Mouse (Mus musculus) cerebellum, adult 11-12 months (tissue): ENCODE data around the gene Olfr1501.
"Not testable (repeated sequence)": the region's sequence is repeated elsewhere in the genome, so short reads cannot be mapped to it uniquely, and the experiment has no call there.

Source experiments
- DNase-seq: peaks from one replicate; pipeline ENCODE4 v3.0.0; 2022

The Olfr1501 gene

GRCm38 (mm10) chr19:13850592-13850991, at the start of gene Olfr1501:
TSS of gene Olfr1501 (minus strand) at chr19:13850692.
- DNase-seq: not testable (repeated sequence)

GRCm38 (mm10) chr19:13897828-13898227, 47.3 kb upstream of the Olfr1501 start, which contains the start of gene Olfr1504:
TSS of gene Olfr1504 (minus strand) at chr19:13897928.
- DNase-seq: no peak

DNA sequence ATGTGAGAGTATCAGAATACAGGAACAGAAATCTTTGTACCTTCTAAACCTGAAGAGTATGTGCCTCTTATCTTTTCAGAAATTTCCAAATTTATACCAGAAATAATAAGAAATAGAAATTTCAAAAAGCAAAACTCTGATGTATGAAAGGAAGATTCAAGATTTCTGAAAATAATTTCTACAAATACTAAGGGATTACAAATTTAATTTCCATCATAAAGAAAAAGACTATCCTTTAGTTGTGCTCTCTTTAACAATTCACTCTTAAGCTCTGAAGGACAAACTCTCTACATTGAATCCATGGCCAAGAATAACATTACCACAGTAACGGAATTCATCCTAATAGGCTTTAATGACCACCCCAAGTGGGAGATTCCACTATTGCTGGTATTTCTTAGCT, 11.0 kb upstream of the Olfr1501 start, which contains the start of gene Olfr1502:
Gene Olfr1502 (plus strand): TSS at position 301 of the 400 bp plus-strand sequence.
- DNase-seq: no peak

DNA sequence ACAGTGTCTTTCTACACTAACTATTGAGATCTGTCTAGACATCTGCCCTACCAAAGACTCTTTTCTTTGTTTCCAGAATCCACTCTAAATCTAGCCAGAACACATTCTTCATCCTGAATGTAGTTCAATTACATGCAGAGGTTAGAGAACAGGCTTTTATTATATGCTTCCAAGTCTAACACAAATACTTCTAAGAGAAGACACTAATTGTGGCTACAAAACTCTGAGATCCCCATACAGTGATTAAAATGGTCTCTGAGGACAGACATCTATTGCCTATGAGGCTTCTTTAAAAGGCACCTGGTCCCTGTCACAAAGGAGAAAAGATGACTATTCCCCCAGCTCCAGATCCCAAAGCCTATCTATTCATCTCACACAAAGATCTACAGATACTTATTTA, 20.1 kb downstream of the Olfr1501 start, which contains the start of gene Olfr1500:
Gene Olfr1500 (minus strand): TSS at position 101 of the 400 bp plus-strand sequence.
- DNase-seq: no peak

GRCm38 (mm10) chr19:13828447-13828846, 22.0 kb downstream of the Olfr1501 start:
- DNase-seq: no peak

GRCm38 (mm10) chr19:13820847-13821246, 29.6 kb downstream of the Olfr1501 start:
- DNase-seq: no peak

DNA sequence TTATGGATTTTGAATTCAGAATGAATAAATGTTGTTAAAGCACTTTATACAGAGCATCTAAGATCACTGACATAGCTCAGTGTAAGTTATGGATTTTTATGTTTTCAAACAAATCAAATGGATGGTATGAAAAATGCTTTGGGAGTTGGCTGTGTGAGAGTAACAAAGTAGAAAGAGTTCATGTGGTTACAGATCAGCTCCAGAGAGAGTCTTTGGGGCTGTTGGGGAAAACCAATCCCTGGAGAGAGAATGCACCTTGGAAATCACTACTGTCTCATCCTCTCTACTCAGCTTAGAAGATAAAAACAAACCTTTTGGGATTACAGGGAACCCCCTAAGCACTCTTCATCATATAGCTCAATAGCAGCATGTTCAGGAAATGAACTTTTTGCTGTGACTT, 31.1 kb downstream of the Olfr1501 start, which contains the start of gene Olfr1499:
Gene Olfr1499 (minus strand): TSS at position 101 of the 400 bp plus-strand sequence.
- DNase-seq: no peak

DNA sequence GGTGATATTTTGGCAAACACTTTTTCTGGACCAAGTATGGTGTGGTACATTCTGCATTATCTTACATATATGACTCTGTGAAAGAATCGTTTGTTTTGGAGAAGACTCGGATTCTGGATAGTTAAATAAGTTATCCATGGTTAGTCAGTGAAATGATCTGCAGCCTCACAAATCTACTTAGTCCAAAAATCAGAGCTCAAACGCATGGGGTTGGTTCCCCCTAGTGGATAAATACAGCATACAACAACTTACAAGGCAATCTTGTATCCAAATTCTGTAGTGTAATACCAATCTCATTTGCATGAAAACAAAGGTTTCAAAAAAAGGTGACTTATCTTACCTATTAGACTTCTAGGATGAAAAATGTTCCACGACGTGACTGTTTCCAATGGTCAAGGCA, 31.7 kb downstream of the Olfr1501 start:
- no peak for DNase-seq

- DNase-seq: no peak
Measured at GRCm38 (mm10) chr19:13812823-13813222, 37.7 kb downstream of the Olfr1501 start.

DNA sequence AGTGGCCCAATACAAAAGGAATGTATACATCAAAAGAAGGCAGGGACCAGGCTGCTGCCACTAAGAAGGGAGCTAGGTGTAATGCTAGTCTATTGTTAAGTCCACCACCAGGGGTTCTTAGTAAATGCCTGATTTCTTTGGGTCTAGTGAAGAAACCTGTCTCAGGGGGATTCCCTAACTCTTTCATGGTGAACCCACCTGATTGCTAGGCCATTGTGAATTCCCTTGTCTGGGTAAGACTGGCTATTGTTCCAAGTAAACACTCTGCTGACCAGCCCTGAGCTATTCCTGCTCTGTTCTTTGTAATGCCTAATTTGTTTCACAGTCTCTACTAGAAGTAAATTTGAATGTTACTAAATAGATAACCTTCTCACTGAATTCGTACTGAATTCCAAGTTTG, 45.0 kb downstream of the Olfr1501 start:
- not testable (repeated sequence) for DNase-seq

DNA sequence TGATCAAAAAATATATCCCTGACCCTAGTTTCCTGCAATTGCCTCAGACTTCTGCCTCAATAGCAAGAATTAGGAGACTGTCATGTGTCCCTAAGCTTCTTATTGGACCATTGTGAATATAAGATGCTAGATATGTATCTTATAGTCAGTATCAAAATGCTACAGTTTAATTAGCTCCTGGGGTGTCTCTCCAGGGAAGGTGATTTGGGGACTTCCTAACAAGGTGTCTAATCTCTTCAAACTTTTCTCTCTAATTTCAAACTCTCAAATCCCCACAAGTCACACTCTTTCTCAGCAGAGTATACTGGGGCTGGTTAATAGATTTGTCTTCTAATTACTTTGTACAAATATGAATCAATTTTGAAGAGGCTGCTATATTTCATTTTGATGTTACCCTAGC, 52.4 kb downstream of the Olfr1501 start, which contains the start of gene Olfr1497:
Gene Olfr1497 (minus strand): TSS at position 101 of the 400 bp plus-strand sequence.
- no peak for DNase-seq
